Mouse (Mus musculus): ENCODE data around the gene Ushbp1.

DNA sequence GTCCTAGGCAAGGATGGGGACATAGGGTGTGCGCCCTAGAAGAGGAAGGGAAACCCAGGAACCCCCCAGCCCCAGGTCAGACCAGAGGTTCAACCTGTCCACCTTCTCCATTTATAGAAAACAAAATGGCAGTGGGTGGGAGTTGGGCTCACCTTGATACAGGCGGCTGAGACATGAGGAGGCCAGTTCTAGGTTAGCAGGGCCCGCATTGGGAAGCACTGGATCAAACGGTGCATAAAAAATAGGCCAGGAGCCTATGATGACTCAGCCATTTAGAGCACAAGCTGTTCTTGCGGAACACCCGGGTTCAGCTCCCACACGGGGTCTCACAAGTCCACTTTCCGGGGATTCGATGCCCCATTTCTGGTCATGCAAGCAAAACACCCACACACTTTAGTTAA lies 9.3 kb upstream of the Ushbp1 start:
- TF ChIP-seq MAX (IDR thresholded peaks at IDR 0.05; ENCODE audit: low read length) (no peak), E2F4 (IDR thresholded peaks at IDR 0.05; ENCODE audit: insufficient replicate concordance, low read depth, low read length) (no peak)

Data from CH12.LX (cell line).